Mouse (Mus musculus): Measurements from ENCODE around the gene Zbtb20. TPM values are rescaled to one million over a fixed set of nuclear protein-coding genes. Genes with fewer than 3 reads are reported as not detected.
A peak's percentile ranks its signal among the peaks of the same experiment; 100 is the strongest.

Gene Zbtb20
- total RNA-seq (2022), result 100 to 1,000 TPM in 1 of 4 experiments, 10 to 100 TPM in 3; 90.8 to 101 (median 92.1) TPM

GRCm38 (mm10) chr16:42875852-42875980 is at the start of gene Zbtb20:
Gene Zbtb20, plus strand, starts transcription at chr16:42875881.
- no peak for DNase-seq (ENCODE audit: low spot score in 2 of 2)

- DNase-seq (ENCODE audit: low spot score in 2 of 2), result no peak
Measured at GRCm38 (mm10) chr16:42835940-42836339, 39.7 kb upstream of the Zbtb20 start.

- DNase-seq (ENCODE audit: low spot score in 2 of 2), result no peak
Measured at GRCm38 (mm10) chr16:42836404-42837120, 39.1 kb upstream of the Zbtb20 start.

- no peak for DNase-seq (ENCODE audit: low spot score in 2 of 2)
Measured at GRCm38 (mm10) chr16:42838226-42838625, 37.5 kb upstream of the Zbtb20 start.

- no peak for DNase-seq (ENCODE audit: low spot score in 2 of 2)
Measured at GRCm38 (mm10) chr16:42857564-42858183, 18.0 kb upstream of the Zbtb20 start.

GRCm38 (mm10) chr16:42859251-42859650 is 16.4 kb upstream of the Zbtb20 start:
- no peak for DNase-seq (ENCODE audit: low spot score in 2 of 2)

- DNase-seq (ENCODE audit: low spot score in 2 of 2), result no peak
Measured at GRCm38 (mm10) chr16:42863231-42863630, 12.4 kb upstream of the Zbtb20 start.

GRCm38 (mm10) chr16:42866061-42866460 is 9.6 kb upstream of the Zbtb20 start:
- DNase-seq (ENCODE audit: low spot score in 2 of 2), result no peak

GRCm38 (mm10) chr16:42872101-42872500 is 3.6 kb upstream of the Zbtb20 start:
- no peak for DNase-seq (ENCODE audit: low spot score in 2 of 2)

GRCm38 (mm10) chr16:42873942-42874341 is 1.7 kb upstream of the Zbtb20 start:
- DNase-seq (ENCODE audit: low spot score in 2 of 2), result no peak

- DNase-seq (ENCODE audit: low spot score in 2 of 2), result peak; percentile 29 to 34
Measured at GRCm38 (mm10) chr16:42874456-42874855, 1.2 kb upstream of the Zbtb20 start.

- peak; percentile 98 to 99 for DNase-seq (ENCODE audit: low spot score in 2 of 2)
Measured at GRCm38 (mm10) chr16:42874910-42875851, 500 bp upstream of the Zbtb20 start.

- DNase-seq (ENCODE audit: low spot score in 2 of 2), result peak; percentile 59 to 73
Measured at GRCm38 (mm10) chr16:42876021-42877000, 630 bp downstream of the Zbtb20 start.

- DNase-seq (ENCODE audit: low spot score in 2 of 2), result no peak
Measured at GRCm38 (mm10) chr16:42880046-42880445, 4.4 kb downstream of the Zbtb20 start.

GRCm38 (mm10) chr16:42885538-42885937 is 9.9 kb downstream of the Zbtb20 start:
- DNase-seq (ENCODE audit: low spot score in 2 of 2), result no peak

- DNase-seq (ENCODE audit: low spot score in 2 of 2), result no peak
Measured at GRCm38 (mm10) chr16:42885964-42886363, 10.3 kb downstream of the Zbtb20 start.

- DNase-seq (ENCODE audit: low spot score in 2 of 2), result no peak
Measured at GRCm38 (mm10) chr16:42897125-42897693, 21.5 kb downstream of the Zbtb20 start.

GRCm38 (mm10) chr16:42900328-42900727 is 24.6 kb downstream of the Zbtb20 start:
- DNase-seq (ENCODE audit: low spot score in 2 of 2), result no peak

- no peak for DNase-seq (ENCODE audit: low spot score in 2 of 2)
Measured at GRCm38 (mm10) chr16:42907283-42907701, 31.6 kb downstream of the Zbtb20 start.

- DNase-seq (ENCODE audit: low spot score in 2 of 2), result no peak
Measured at GRCm38 (mm10) chr16:42908381-42908780, 32.7 kb downstream of the Zbtb20 start.

- DNase-seq (ENCODE audit: low spot score in 2 of 2), result no peak
Measured at GRCm38 (mm10) chr16:42908896-42909295, 33.2 kb downstream of the Zbtb20 start.

Data from gastrocnemius, adult 8-10 months (tissue).